Mouse (Mus musculus) midbrain, embryonic 11.5 days (tissue): ENCODE data around the gene Ckap2l. TPM values are rescaled to one million over a fixed set of nuclear protein-coding genes. Genes with fewer than 3 reads are reported as not detected.
A peak's percentile ranks its signal among the peaks of the same experiment; 100 is the strongest.

ENCODE experiments used
- ATAC-seq: fragments of 200-750 bp; cut with Nextera tagmentation; 2 replicates; pipeline ENCODE4 v1.8.0; 2017; ENCODE audit warnings: moderate TSS enrichment, moderate library complexity; ENCODE audit not compliant: low FRiP score
- DNase-seq: peaks from one replicate; pipeline ENCODE4 v3.0.0; 2015; ENCODE audit warnings: low spot score; ENCODE audit errors: missing footprints
- H3K27ac ChIP-seq: fragments of 300-500 bp; sonication (generic); 2 replicates; pipeline ENCODE4 v1.5.1; 2014; ENCODE audit warnings: low read depth, low read length
- H3K27me3 ChIP-seq: fragments of 300-500 bp; sonication (generic); 2 replicates; pipeline ENCODE4 v1.6.1; 2014; ENCODE audit warnings: mild to moderate bottlenecking, low read length, moderate library complexity, mixed read lengths; ENCODE audit not compliant: control insufficient read depth, insufficient read depth
- H3K36me3 ChIP-seq: fragments of 300-500 bp; sonication (generic); 2 replicates; pipeline ENCODE4 v1.6.1; 2014; ENCODE audit warnings: mild to moderate bottlenecking, low read length, moderate library complexity, mixed read lengths; ENCODE audit not compliant: control insufficient read depth, insufficient read depth
- H3K4me1 ChIP-seq: fragments of 300-500 bp; sonication (generic); 2 replicates; pipeline ENCODE4 v1.6.1; 2014; ENCODE audit warnings: low read length; ENCODE audit not compliant: control insufficient read depth, insufficient read depth
- H3K4me2 ChIP-seq: fragments of 300-500 bp; sonication (generic); 2 replicates; pipeline ENCODE4 v1.6.1; 2014; ENCODE audit warnings: mild to moderate bottlenecking, moderate library complexity
- H3K4me3 ChIP-seq: fragments of 300-500 bp; sonication (generic); 2 replicates; pipeline ENCODE4 v1.5.1; 2014; ENCODE audit warnings: low read depth, low read length
- H3K9ac ChIP-seq: fragments of 300-500 bp; sonication (generic); 2 replicates; pipeline ENCODE4 v1.6.1; 2014; ENCODE audit warnings: low read length
- H3K9me3 ChIP-seq: fragments of 300-500 bp; sonication (generic); 2 replicates; pipeline ENCODE4 v1.6.1; 2016; ENCODE audit warnings: low read length; ENCODE audit not compliant: control insufficient read depth
- WGBS: fragments of 180-500 bp; shearing (Covaris S2); extraction: QIAGEN DNeasy Blood & Tissue Kit; methylation state at CpG from one replicate; pipeline ENCODE4 v1.1.7; 2014; 5-methylcytosine and 5-hydroxymethylcytosine counted together
- polyA plus RNA-seq: library from polyadenylated mRNA; unstranded; fragments of >200 nt; fragmentation: Nextera tagmentation; extraction: Ambion mirVana; gene quantifications from 2 replicates; pipeline ENCODE4 v1.2.1, GENCODE M21; 2014

Ckap2l gene
- polyA plus RNA-seq, 1 experiment from 2014 or later = 92.0 TPM

GRCm38 (mm10) chr2:129244446-129245120 lies 52.4 kb downstream of the Ckap2l start:
- Histone ChIP-seq H3K9me3 (no peaks in the 10 kb centered on the region), H3K36me3 (no peaks in the 10 kb centered on the region), H3K27ac (no peak overlapping the region), H3K4me3 (no peak overlapping the region), H3K9ac (no peak overlapping the region), H3K4me2 (no peak overlapping the region), H3K4me1 (no peaks in the 10 kb centered on the region), H3K27me3 (no peaks in the 10 kb centered on the region)
- ATAC-seq = no peak
- 91% methylated on average over 20 of the region's 20 CpGs for WGBS
- peak; percentile 81 for DNase-seq

DNA sequence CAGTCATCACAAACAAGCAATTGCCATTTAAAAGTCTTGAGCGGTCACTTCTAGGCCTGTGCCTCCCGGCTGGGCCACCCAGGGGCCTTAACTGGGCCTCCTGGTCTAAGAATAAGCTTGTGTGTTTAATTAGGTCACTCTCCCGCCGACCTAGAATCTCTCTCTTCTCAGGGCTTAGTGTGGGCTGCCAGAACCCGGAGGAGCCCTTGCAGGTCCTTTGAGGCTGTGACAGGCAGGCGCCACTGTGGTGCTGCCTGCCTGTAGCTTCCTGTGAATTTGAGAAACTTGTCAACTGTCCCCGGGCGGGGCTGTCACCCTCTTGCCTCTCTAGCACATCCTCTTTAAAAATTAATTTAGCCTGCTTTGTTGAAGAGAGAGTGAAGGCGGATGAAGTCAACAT lies 53.2 kb downstream of the Ckap2l start:
- Histone ChIP-seq H3K9me3 (no peaks in the 10 kb centered on the region), H3K9ac (no peak overlapping the region), H3K27me3 (no peaks in the 10 kb centered on the region), H3K27ac (no peak overlapping the region), H3K4me1 (no peaks in the 10 kb centered on the region), H3K4me2 (no peak overlapping the region), H3K36me3 (no peaks in the 10 kb centered on the region), H3K4me3 (no peak overlapping the region)
- no peak for ATAC-seq
- 52% methylated on average over 9 of the region's 9 CpGs for WGBS
- DNase-seq = peak; percentile 65

DNA sequence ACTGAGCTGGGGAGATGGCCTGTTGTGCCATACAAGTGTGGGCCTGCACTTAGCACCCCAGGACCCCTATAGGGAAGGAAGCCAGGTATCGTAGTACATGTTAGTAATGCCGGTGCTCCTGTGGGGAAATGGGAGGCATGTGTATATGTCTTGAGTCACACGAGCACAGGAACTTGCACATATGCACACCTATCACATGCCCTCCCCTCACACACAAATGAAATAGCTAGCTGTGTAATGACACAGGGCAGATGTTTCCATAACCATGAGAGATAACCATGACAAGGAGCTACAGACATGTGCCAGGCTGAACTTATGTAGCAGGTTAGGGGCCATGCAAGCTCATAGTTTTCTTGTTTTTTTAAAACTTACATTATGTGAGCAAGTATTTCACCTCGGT lies 54.0 kb downstream of the Ckap2l start:
- DNase-seq (peak; percentile 26), ATAC-seq (no peak)
- WGBS = 93% methylated on average over 4 of the region's 4 CpGs
- Histone ChIP-seq H3K4me2 (no peak overlapping the region), H3K4me1 (no peaks in the 10 kb centered on the region), H3K9me3 (no peaks in the 10 kb centered on the region), H3K36me3 (no peaks in the 10 kb centered on the region), H3K9ac (no peak overlapping the region), H3K27me3 (no peaks in the 10 kb centered on the region), H3K4me3 (no peak overlapping the region), H3K27ac (no peak overlapping the region)

DNA sequence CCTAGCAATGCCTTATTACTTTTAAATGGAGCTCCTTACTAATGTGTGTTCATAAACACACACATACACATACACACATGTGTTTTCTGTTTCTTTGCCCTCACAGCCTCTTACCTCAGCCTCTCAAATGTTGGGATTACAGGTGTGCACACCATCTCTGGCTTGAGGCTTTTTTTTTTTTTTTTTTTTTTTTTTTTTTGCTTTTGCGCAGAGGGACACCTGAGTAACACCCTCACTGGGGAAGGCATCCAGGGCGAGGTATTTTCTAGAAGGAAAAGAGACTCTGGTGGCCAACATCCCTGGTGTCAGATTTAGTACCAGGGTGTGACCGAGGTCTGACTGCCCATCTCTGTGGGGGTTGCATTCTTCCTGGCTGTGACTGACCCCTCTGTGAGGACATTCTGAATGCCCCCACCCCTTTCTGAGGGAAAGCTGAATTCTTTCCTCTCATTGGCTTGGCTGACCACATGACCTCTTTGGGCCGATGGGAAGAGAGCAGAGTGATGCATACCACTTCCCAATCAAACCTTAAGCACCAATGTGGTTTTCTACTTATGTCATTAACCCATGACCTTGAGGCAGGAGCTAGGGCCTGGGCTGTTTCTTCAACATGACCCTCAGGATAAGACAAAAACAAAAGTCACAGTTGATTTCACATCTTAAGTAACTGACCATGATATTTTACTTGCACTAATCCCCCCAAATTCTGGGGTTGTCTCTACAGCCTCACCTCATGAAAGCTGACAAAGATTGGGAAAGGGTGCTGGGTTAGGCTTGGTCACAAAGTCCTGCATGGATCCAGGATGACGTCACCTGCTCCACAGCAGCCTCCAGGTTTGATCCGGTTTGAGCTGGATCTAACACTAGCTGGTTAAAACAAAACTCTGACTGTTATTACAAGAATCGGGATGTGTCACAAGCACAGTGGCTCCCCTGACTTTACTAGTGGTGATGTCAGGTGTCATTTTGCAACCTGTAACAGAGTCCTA lies 54.9 kb downstream of the Ckap2l start:
- no peak overlapping the region for H3K4me3 ChIP-seq
- no peak overlapping the region for H3K9ac ChIP-seq
- no peak overlapping the region for H3K27ac ChIP-seq
- no peaks in the 10 kb centered on the region for H3K4me1 ChIP-seq
- H3K27me3 ChIP-seq = no peaks in the 10 kb centered on the region
- no peak for ATAC-seq
- no peaks in the 10 kb centered on the region for H3K36me3 ChIP-seq
- H3K9me3 ChIP-seq = no peaks in the 10 kb centered on the region
- 62% methylated on average over 7 of the region's 7 CpGs for WGBS
- H3K4me2 ChIP-seq = no peak overlapping the region
- peak; percentile 83 for DNase-seq

- H3K4me1 ChIP-seq = no peaks in the 10 kb centered on the region
- H3K27me3 ChIP-seq = no peaks in the 10 kb centered on the region
- H3K9me3 ChIP-seq = no peaks in the 10 kb centered on the region
- H3K36me3 ChIP-seq = no peaks in the 10 kb centered on the region
- no peak overlapping the region for H3K9ac ChIP-seq
- DNase-seq = peak; percentile 44
- H3K4me2 ChIP-seq = no peak overlapping the region
- no peak for ATAC-seq
- 75% methylated on average over 9 of the region's 9 CpGs for WGBS
- no peak overlapping the region for H3K27ac ChIP-seq
- H3K4me3 ChIP-seq = no peak overlapping the region
Observed at GRCm38 (mm10) chr2:129240726-129241432, 56.1 kb downstream of the Ckap2l start.

- ATAC-seq = no peak
- DNase-seq = peak; percentile 21
- Histone ChIP-seq H3K4me2 (no peak overlapping the region), H3K36me3 (no peaks in the 10 kb centered on the region), H3K4me1 (no peaks in the 10 kb centered on the region), H3K9ac (no peak overlapping the region), H3K9me3 (no peaks in the 10 kb centered on the region), H3K27me3 (no peaks in the 10 kb centered on the region), H3K27ac (no peak overlapping the region), H3K4me3 (no peak overlapping the region)
- 75% methylated on average over 4 of the region's 4 CpGs for WGBS
Observed at GRCm38 (mm10) chr2:129236526-129236925, 60.5 kb downstream of the Ckap2l start.

GRCm38 (mm10) chr2:129234731-129235130 lies 62.3 kb downstream of the Ckap2l start:
- no peaks in the 10 kb centered on the region for H3K4me1 ChIP-seq
- peak; percentile 44 for DNase-seq
- no peaks in the 10 kb centered on the region for H3K27me3 ChIP-seq
- H3K4me2 ChIP-seq = no peak overlapping the region
- no peak overlapping the region for H3K27ac ChIP-seq
- no peak overlapping the region for H3K9ac ChIP-seq
- H3K9me3 ChIP-seq = no peaks in the 10 kb centered on the region
- WGBS = 92% methylated on average over 2 of the region's 2 CpGs
- no peak overlapping the region for H3K4me3 ChIP-seq
- H3K36me3 ChIP-seq = no peaks in the 10 kb centered on the region
- ATAC-seq = no peak

DNA sequence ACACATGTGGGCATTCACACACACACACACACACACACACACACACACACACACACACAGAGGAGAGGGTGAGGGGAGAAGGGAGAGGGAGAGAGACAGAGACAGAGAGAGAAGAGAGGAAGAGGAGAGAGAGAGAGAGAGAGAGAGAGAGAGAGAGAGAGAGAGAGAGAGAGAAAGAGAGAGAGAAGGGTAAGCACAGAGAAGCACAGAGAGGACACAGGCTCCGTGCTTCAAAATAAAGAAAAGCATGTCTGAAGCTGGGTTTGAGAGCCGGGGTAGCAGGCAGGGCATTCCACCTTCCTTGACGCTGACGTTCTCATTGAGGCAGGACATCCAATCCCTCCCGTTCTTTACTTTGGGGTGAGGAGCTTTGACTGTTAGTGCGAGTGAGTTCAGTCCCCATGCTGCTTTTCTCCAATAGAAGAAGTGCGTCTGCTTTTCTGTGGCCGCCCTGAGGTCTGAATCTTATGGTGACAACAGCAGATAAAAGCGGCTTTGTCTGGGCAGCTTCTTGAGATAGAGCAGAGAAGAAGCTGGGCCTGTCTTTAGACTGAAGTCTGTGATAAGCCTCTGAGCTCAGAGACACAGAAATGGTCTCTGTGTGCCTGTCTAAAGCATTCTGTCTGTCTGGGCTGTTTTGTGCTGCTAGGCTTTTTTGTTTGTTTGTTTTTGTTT lies 63.1 kb downstream of the Ckap2l start:
- no peak for ATAC-seq
- H3K4me1 ChIP-seq = no peaks in the 10 kb centered on the region
- no peaks in the 10 kb centered on the region for H3K27me3 ChIP-seq
- no peak overlapping the region for H3K4me3 ChIP-seq
- H3K27ac ChIP-seq = no peak overlapping the region
- no peak for DNase-seq
- no peak overlapping the region for H3K9ac ChIP-seq
- no peaks in the 10 kb centered on the region for H3K36me3 ChIP-seq
- no peaks in the 10 kb centered on the region for H3K9me3 ChIP-seq
- WGBS = 50% methylated on average over 9 of the region's 9 CpGs
- H3K4me2 ChIP-seq = no peak overlapping the region
